Mouse (Mus musculus) embryonic facial prominence, embryonic 15.5 days (tissue): ENCODE data around the gene Acd. TPM values are rescaled to one million over a fixed set of nuclear protein-coding genes. Genes with fewer than 3 reads are reported as not detected.

ENCODE experiments used
- ATAC-seq: fragments of 200-750 bp; cut with Nextera tagmentation; 2 replicates; pipeline ENCODE4 v1.8.0; 2017; ENCODE audit warnings: low read depth, moderate TSS enrichment; ENCODE audit not compliant: insufficient number of reproducible peaks, low FRiP score, low TSS enrichment
- H3K27ac ChIP-seq: fragments of 300-500 bp; sonication (generic); replicated peaks from 2 replicates; pipeline ENCODE4 v1.5.1; 2015; ENCODE audit warnings: mild to moderate bottlenecking, inconsistent platforms
- H3K27me3 ChIP-seq: fragments of 300-500 bp; sonication (generic); 2 replicates; pipeline ENCODE4 v1.6.1; 2015; ENCODE audit warnings: inconsistent platforms
- H3K36me3 ChIP-seq: fragments of 300-500 bp; sonication (generic); 2 replicates; pipeline ENCODE4 v1.6.1; 2015; ENCODE audit warnings: mild to moderate bottlenecking, inconsistent platforms
- H3K4me1 ChIP-seq: fragments of 300-500 bp; sonication (generic); 2 replicates; pipeline ENCODE4 v1.6.1; 2015; ENCODE audit warnings: inconsistent platforms
- H3K4me2 ChIP-seq: fragments of 300-500 bp; sonication (generic); replicated peaks from 2 replicates; pipeline ENCODE4 v1.6.1; 2015; ENCODE audit warnings: mild to moderate bottlenecking, inconsistent platforms
- H3K4me3 ChIP-seq: fragments of 300-500 bp; sonication (generic); replicated peaks from 2 replicates; pipeline ENCODE4 v1.5.1; 2015; ENCODE audit warnings: mild to moderate bottlenecking, inconsistent platforms
- H3K9ac ChIP-seq: fragments of 300-500 bp; sonication (generic); 2 replicates; pipeline ENCODE4 v1.6.1; 2015; ENCODE audit warnings: inconsistent platforms
- H3K9me3 ChIP-seq: fragments of 300-500 bp; sonication (generic); replicated peaks from 2 replicates; pipeline ENCODE4 v1.6.1; 2016; ENCODE audit warnings: inconsistent platforms
- WGBS: fragments of 180-500 bp; shearing (Covaris S2); methylation state at CpG from one replicate; pipeline ENCODE4 v1.1.7; 2015; 5-methylcytosine and 5-hydroxymethylcytosine counted together
- polyA plus RNA-seq: library from polyadenylated mRNA; unstranded; fragments of >200 nt; fragmentation: Nextera tagmentation; extraction: Ambion mirVana; gene quantifications from 2 replicates; pipeline ENCODE4 v1.2.1, GENCODE M21; 2015

Gene Acd
- polyA plus RNA-seq, 1 experiment from 2014 or later: 73.3 TPM

- 0% methylated on average over 21 of the region's 21 CpGs for WGBS
- Histone ChIP-seq H3K9me3 (no peaks in the 10 kb centered on the region), H3K36me3 (peaks cover 42% of the 10 kb centered on the region), H3K4me1 (peaks cover 23% of the 10 kb centered on the region), H3K4me3 (peak overlapping the region; percentile 71), H3K4me2 (peak overlapping the region; percentile 93), H3K9ac (peak overlapping the region; percentile 52), H3K27ac (peak overlapping the region; percentile 96), H3K27me3 (no peaks in the 10 kb centered on the region)
- ATAC-seq: peak; percentile 37
Measured at GRCm38 (mm10) chr8:105700566-105700965, 336 bp downstream of the Acd start.

- H3K4me1 ChIP-seq: peaks cover 23% of the 10 kb centered on the region
- H3K9me3 ChIP-seq: no peaks in the 10 kb centered on the region
- H3K4me2 ChIP-seq: peak overlapping the region; percentile 93
- H3K27ac ChIP-seq: no peak overlapping the region
- 87% methylated on average over 11 of the region's 11 CpGs for WGBS
- H3K36me3 ChIP-seq: peaks cover 41% of the 10 kb centered on the region
- H3K4me3 ChIP-seq: peak overlapping the region; percentile 71
- ATAC-seq: no peak
- H3K27me3 ChIP-seq: no peaks in the 10 kb centered on the region
- H3K9ac ChIP-seq: peak overlapping the region; percentile 52; the same call in 1 of the 2 replicates
Measured at GRCm38 (mm10) chr8:105699488-105700215, 1.2 kb downstream of the Acd start.

- no peak overlapping the region for H3K4me2 ChIP-seq
- 0 out of 2 replicates have a peak, but pooled peaks cover 4% of the 10 kb centered on the region for H3K27me3 ChIP-seq
- H3K9ac ChIP-seq: no peak overlapping the region
- no peak for ATAC-seq
- peaks cover 32% of the 10 kb centered on the region for H3K36me3 ChIP-seq
- 83% methylated on average over 5 of the region's 5 CpGs for WGBS
- no peaks in the 10 kb centered on the region for H3K9me3 ChIP-seq
- H3K4me3 ChIP-seq: no peak overlapping the region
- peaks cover 31% of the 10 kb centered on the region for H3K4me1 ChIP-seq
- H3K27ac ChIP-seq: no peak overlapping the region
Measured at GRCm38 (mm10) chr8:105698734-105699133, 2.2 kb downstream of the Acd start.

- 0 out of 2 replicates have a peak, but pooled peaks cover 4% of the 10 kb centered on the region for H3K27me3 ChIP-seq
- H3K4me3 ChIP-seq: no peak overlapping the region
- H3K9me3 ChIP-seq: no peaks in the 10 kb centered on the region
- no peak for ATAC-seq
- no peak overlapping the region for H3K27ac ChIP-seq
- peaks cover 21% of the 10 kb centered on the region for H3K36me3 ChIP-seq
- H3K4me1 ChIP-seq: peaks cover 33% of the 10 kb centered on the region
- 91% methylated on average over 17 of the region's 17 CpGs for WGBS
- no peak overlapping the region for H3K4me2 ChIP-seq
- no peak overlapping the region for H3K9ac ChIP-seq
Measured at GRCm38 (mm10) chr8:105697196-105697780, 3.6 kb downstream of the Acd start.

GRCm38 (mm10) chr8:105695080-105695780, 5.7 kb downstream of the Acd start:
- Histone ChIP-seq H3K27me3 (0 out of 2 replicates have a peak, but pooled peaks cover 4% of the 10 kb centered on the region), H3K9me3 (no peaks in the 10 kb centered on the region), H3K9ac (no peak overlapping the region), H3K27ac (no peak overlapping the region), H3K4me3 (no peak overlapping the region), H3K4me1 (peaks cover 22% of the 10 kb centered on the region), H3K4me2 (no peak overlapping the region), H3K36me3 (peaks cover 21% of the 10 kb centered on the region)
- 78% methylated on average over 30 of the region's 30 CpGs for WGBS
- ATAC-seq: no peak

GRCm38 (mm10) chr8:105694051-105694799, 6.7 kb downstream of the Acd start:
- Histone ChIP-seq H3K4me2 (peak overlapping the region; percentile 97), H3K36me3 (peaks cover 21% of the 10 kb centered on the region), H3K4me3 (peak overlapping the region; percentile 49), H3K27ac (no peak overlapping the region), H3K9ac (no peak overlapping the region; the same call in 1 of the 2 replicates), H3K4me1 (peaks cover 11% of the 10 kb centered on the region), H3K9me3 (no peaks in the 10 kb centered on the region), H3K27me3 (0 out of 2 replicates have a peak, but pooled peaks cover 4% of the 10 kb centered on the region)
- no peak for ATAC-seq
- 9% methylated on average over 40 of the region's 40 CpGs for WGBS

GRCm38 (mm10) chr8:105693648-105694047, 7.3 kb downstream of the Acd start:
- 5% methylated on average over 19 of the region's 30 CpGs for WGBS
- Histone ChIP-seq H3K9ac (no peak overlapping the region; the same call in 1 of the 2 replicates), H3K27ac (no peak overlapping the region), H3K4me1 (peaks cover 11% of the 10 kb centered on the region), H3K9me3 (no peaks in the 10 kb centered on the region), H3K27me3 (0 out of 2 replicates have a peak, but pooled peaks cover 4% of the 10 kb centered on the region), H3K4me3 (peak overlapping the region; percentile 49), H3K4me2 (peak overlapping the region; percentile 97), H3K36me3 (peaks cover 18% of the 10 kb centered on the region)
- peak; percentile 31; the same call in 1 of the 2 replicates for ATAC-seq

- Histone ChIP-seq H3K4me3 (no peak overlapping the region), H3K27me3 (0 out of 2 replicates have a peak, but pooled peaks cover 4% of the 10 kb centered on the region), H3K9me3 (no peaks in the 10 kb centered on the region), H3K4me1 (peaks cover 11% of the 10 kb centered on the region), H3K9ac (no peak overlapping the region), H3K36me3 (peaks cover 7% of the 10 kb centered on the region), H3K27ac (no peak overlapping the region), H3K4me2 (no peak overlapping the region)
- no peak for ATAC-seq
- 91% methylated on average over 11 of the region's 11 CpGs for WGBS
Measured at GRCm38 (mm10) chr8:105692449-105693182, 8.3 kb downstream of the Acd start.

GRCm38 (mm10) chr8:105690978-105691377, 9.9 kb downstream of the Acd start:
- Histone ChIP-seq H3K9ac (no peak overlapping the region), H3K4me1 (peaks cover 15% of the 10 kb centered on the region), H3K27ac (no peak overlapping the region), H3K27me3 (0 out of 2 replicates have a peak, but pooled peaks cover 4% of the 10 kb centered on the region), H3K4me3 (no peak overlapping the region), H3K36me3 (no peaks in the 10 kb centered on the region), H3K4me2 (no peak overlapping the region), H3K9me3 (no peaks in the 10 kb centered on the region)
- ATAC-seq: no peak
- 77% methylated on average over 14 of the region's 14 CpGs for WGBS

- no peak overlapping the region for H3K4me2 ChIP-seq
- H3K36me3 ChIP-seq: no peaks in the 10 kb centered on the region
- ATAC-seq: no peak
- H3K9me3 ChIP-seq: no peaks in the 10 kb centered on the region
- peaks cover 19% of the 10 kb centered on the region for H3K4me1 ChIP-seq
- no peak overlapping the region for H3K9ac ChIP-seq
- no peak overlapping the region for H3K27ac ChIP-seq
- 0 out of 2 replicates have a peak, but pooled peaks cover 4% of the 10 kb centered on the region for H3K27me3 ChIP-seq
- no peak overlapping the region for H3K4me3 ChIP-seq
- 86% methylated on average over 9 of the region's 9 CpGs for WGBS
Measured at GRCm38 (mm10) chr8:105689983-105690360, 10.9 kb downstream of the Acd start.
